Mouse (Mus musculus) right cerebral cortex, postnatal 36 days (tissue): Measurements from ENCODE around the gene Snx10.

Experiments used
- DNase-seq, 2 experiments: peaks; one replicate each; pipeline ENCODE4 v3.0.0; 2022; ENCODE audit warnings: low spot score in 2 of 2, mixed read lengths in 1 of 2

Snx10 gene

GRCm38 (mm10) chr6:51585980-51586379 is 62.3 kb downstream of the Snx10 start:
- DNase-seq = peak; percentile 46 to 48

GRCm38 (mm10) chr6:51587266-51587665 is 63.6 kb downstream of the Snx10 start:
- no peak for DNase-seq

GRCm38 (mm10) chr6:51591264-51591663 is 67.6 kb downstream of the Snx10 start:
- no peak for DNase-seq

GRCm38 (mm10) chr6:51591844-51592243 is 68.1 kb downstream of the Snx10 start:
- no peak for DNase-seq

- DNase-seq = peak; percentile 95
These were observed 68.8 kb downstream of the Snx10 start for GRCm38 (mm10) chr6:51592356-51593115.

GRCm38 (mm10) chr6:51593446-51594035 is 69.8 kb downstream of the Snx10 start:
- no peak for DNase-seq

GRCm38 (mm10) chr6:51594516-51594915 is 70.8 kb downstream of the Snx10 start:
- DNase-seq = peak in 1 of 2 experiments; percentile 54

- no peak for DNase-seq
These were observed 74.4 kb downstream of the Snx10 start for GRCm38 (mm10) chr6:51598058-51598457.

- DNase-seq = no peak
These were observed 76.7 kb downstream of the Snx10 start for GRCm38 (mm10) chr6:51600412-51600811.

GRCm38 (mm10) chr6:51602341-51602740 is 78.6 kb downstream of the Snx10 start:
- DNase-seq = no peak

- DNase-seq = no peak
These were observed 80.0 kb downstream of the Snx10 start for GRCm38 (mm10) chr6:51603691-51604090.

GRCm38 (mm10) chr6:51606245-51606644 is 82.5 kb downstream of the Snx10 start:
- DNase-seq = no peak

- DNase-seq = no peak
These were observed 83.1 kb downstream of the Snx10 start for GRCm38 (mm10) chr6:51606803-51607202.

GRCm38 (mm10) chr6:51611621-51612020 is 87.9 kb downstream of the Snx10 start:
- no peak for DNase-seq

GRCm38 (mm10) chr6:51612371-51613051 is 88.8 kb downstream of the Snx10 start:
- peak; percentile 34 to 60 for DNase-seq

- DNase-seq = no peak
These were observed 90.0 kb downstream of the Snx10 start for GRCm38 (mm10) chr6:51613661-51614060.

- DNase-seq = no peak
These were observed 103.1 kb downstream of the Snx10 start for GRCm38 (mm10) chr6:51626843-51627242.

- DNase-seq = no peak
These were observed 106.0 kb downstream of the Snx10 start for GRCm38 (mm10) chr6:51629671-51630070.

- no peak for DNase-seq
These were observed 106.5 kb downstream of the Snx10 start for GRCm38 (mm10) chr6:51630184-51630583.

GRCm38 (mm10) chr6:51632928-51633662 is 109.4 kb downstream of the Snx10 start:
- DNase-seq = no peak

GRCm38 (mm10) chr6:51633663-51634362 is 110.1 kb downstream of the Snx10 start:
- no peak for DNase-seq
